Mouse (Mus musculus): ENCODE results near the gene Phkg1. TPM values are rescaled to one million over a fixed set of nuclear protein-coding genes. Genes with fewer than 3 reads are reported as not detected.
"Not testable (repeated sequence)": the region's sequence is repeated elsewhere in the genome, so short reads cannot be mapped to it uniquely, and the experiment has no call there.

Gene Phkg1
- polyA plus RNA-seq, 1 experiment from 2014 or later, result 0.14 TPM

- ATAC-seq (ENCODE audit: insufficient number of reproducible peaks, insufficient read depth, low FRiP score, low TSS enrichment), result peak; percentile 96
- no peaks in the 10 kb centered on the region for H3K27me3 ChIP-seq
- H3K4me1 ChIP-seq, result peaks cover 10% of the 10 kb centered on the region; the same call in 1 of the 2 replicates
- peak within 1 kb of the TSS; percentile 74 for H3K4me3 ChIP-seq
- WGBS, result 2% methylated on average over 44 of the region's 44 CpGs
- no peaks in the 10 kb centered on the region for H3K9me3 ChIP-seq
- peak within 1 kb of the TSS; percentile 66 for H3K9ac ChIP-seq
- no peaks in the 10 kb centered on the region for H3K36me3 ChIP-seq
- peak within 1 kb of the TSS; percentile 77 for H3K4me2 ChIP-seq (replicated peaks)
- no peak within 1 kb of the TSS for H3K27ac ChIP-seq
Measured at GRCm38 (mm10) chr5:129895198-129896088, 2.9 kb downstream of the Phkg1 start, which contains the start of gene Zbed5. Gene Zbed5, plus strand, starts transcription at chr5:129895723.

GRCm38 (mm10) chr5:129890390-129890789, 8.0 kb downstream of the Phkg1 start:
- not testable (repeated sequence) for H3K4me2 ChIP-seq (replicated peaks); H3K27me3 ChIP-seq; H3K9me3 ChIP-seq; H3K27ac ChIP-seq; ATAC-seq (ENCODE audit: insufficient number of reproducible peaks, insufficient read depth, low FRiP score, low TSS enrichment); H3K36me3 ChIP-seq; H3K9ac ChIP-seq; H3K4me3 ChIP-seq
- WGBS, result 81% methylated on average over 7 of the region's 7 CpGs
- H3K4me1 ChIP-seq, result peaks cover 13% of the 10 kb centered on the region

- ATAC-seq (ENCODE audit: insufficient number of reproducible peaks, insufficient read depth, low FRiP score, low TSS enrichment), result peak; percentile 97
- Histone ChIP-seq H3K4me3 (peak within 1 kb of the TSS; percentile 90), H3K9me3 (no peaks in the 10 kb centered on the region), H3K36me3 (peaks cover 19% of the 10 kb centered on the region), H3K4me2 (replicated peaks) (peak within 1 kb of the TSS; percentile 89), H3K27ac (peak within 1 kb of the TSS; percentile 92), H3K4me1 (peaks cover 11% of the 10 kb centered on the region), H3K9ac (peak within 1 kb of the TSS; percentile 95), H3K27me3 (no peaks in the 10 kb centered on the region)
- WGBS, result under 1% methylated on average over 46 of the region's 46 CpGs
Measured at GRCm38 (mm10) chr5:129886911-129887636, 11.3 kb downstream of the Phkg1 start, which contains the start of gene Chchd2. Gene Chchd2, minus strand, starts transcription at chr5:129887470.

GRCm38 (mm10) chr5:129886271-129886670, 12.1 kb downstream of the Phkg1 start:
- Histone ChIP-seq H3K27ac (no peak overlapping the region), H3K36me3 (peaks cover 27% of the 10 kb centered on the region), H3K4me1 (peaks cover 11% of the 10 kb centered on the region), H3K4me2 (replicated peaks) (peak overlapping the region; percentile 89), H3K27me3 (no peaks in the 10 kb centered on the region), H3K9me3 (no peaks in the 10 kb centered on the region), H3K4me3 (peak overlapping the region; percentile 90), H3K9ac (peak overlapping the region; percentile 95)
- ATAC-seq (ENCODE audit: insufficient number of reproducible peaks, insufficient read depth, low FRiP score, low TSS enrichment), result no peak
- WGBS, result 44% methylated on average over 10 of the region's 10 CpGs

GRCm38 (mm10) chr5:129879888-129880287, 18.5 kb downstream of the Phkg1 start:
- Histone ChIP-seq H3K9ac (no peak overlapping the region), H3K27me3 (no peaks in the 10 kb centered on the region), H3K27ac (0 out of 2 replicates have a peak overlapping the region, but pooled peaks have one; percentile 7), H3K9me3 (no peaks in the 10 kb centered on the region), H3K4me1 (no peaks in the 10 kb centered on the region; the same call in 1 of the 2 replicates), H3K4me2 (replicated peaks) (no peak overlapping the region), H3K4me3 (no peak overlapping the region), H3K36me3 (peaks cover 34% of the 10 kb centered on the region)
- WGBS, result 67% methylated on average over 3 of the region's 3 CpGs
- no peak for ATAC-seq (ENCODE audit: insufficient number of reproducible peaks, insufficient read depth, low FRiP score, low TSS enrichment)

- H3K27me3 ChIP-seq, result no peaks in the 10 kb centered on the region
- no peak overlapping the region for H3K4me3 ChIP-seq
- peaks cover 27% of the 10 kb centered on the region for H3K36me3 ChIP-seq
- 0 out of 2 replicates have a peak overlapping the region, but pooled peaks have one; percentile 7 for H3K27ac ChIP-seq
- 55% methylated on average over 2 of the region's 2 CpGs for WGBS
- no peak overlapping the region for H3K4me2 ChIP-seq (replicated peaks)
- ATAC-seq (ENCODE audit: insufficient number of reproducible peaks, insufficient read depth, low FRiP score, low TSS enrichment), result no peak
- H3K9ac ChIP-seq, result no peak overlapping the region
- no peaks in the 10 kb centered on the region for H3K9me3 ChIP-seq
- no peaks in the 10 kb centered on the region for H3K4me1 ChIP-seq
Measured at GRCm38 (mm10) chr5:129878946-129879345, 19.4 kb downstream of the Phkg1 start.

GRCm38 (mm10) chr5:129877731-129878455, 20.5 kb downstream of the Phkg1 start:
- Histone ChIP-seq H3K9ac (no peak overlapping the region), H3K4me3 (no peak overlapping the region), H3K9me3 (no peaks in the 10 kb centered on the region), H3K4me2 (replicated peaks) (no peak overlapping the region), H3K4me1 (no peaks in the 10 kb centered on the region), H3K27ac (no peak overlapping the region), H3K36me3 (peaks cover 20% of the 10 kb centered on the region), H3K27me3 (no peaks in the 10 kb centered on the region)
- ATAC-seq (ENCODE audit: insufficient number of reproducible peaks, insufficient read depth, low FRiP score, low TSS enrichment), result no peak
- WGBS, result 68% methylated on average over 9 of the region's 9 CpGs

- ATAC-seq (ENCODE audit: insufficient number of reproducible peaks, insufficient read depth, low FRiP score, low TSS enrichment), result no peak
- Histone ChIP-seq H3K36me3 (no peaks in the 10 kb centered on the region; the same call in 1 of the 2 replicates), H3K27me3 (no peaks in the 10 kb centered on the region), H3K9ac (no peak overlapping the region), H3K4me1 (no peaks in the 10 kb centered on the region), H3K27ac (no peak overlapping the region), H3K4me2 (replicated peaks) (no peak overlapping the region), H3K4me3 (no peak overlapping the region), H3K9me3 (no peaks in the 10 kb centered on the region)
- 85% methylated on average over 11 of the region's 11 CpGs for WGBS
Measured at GRCm38 (mm10) chr5:129875098-129875497, 23.3 kb downstream of the Phkg1 start.

GRCm38 (mm10) chr5:129873942-129874341, 24.4 kb downstream of the Phkg1 start:
- 83% methylated on average over 12 of the region's 12 CpGs for WGBS
- Histone ChIP-seq H3K4me2 (replicated peaks) (no peak overlapping the region), H3K4me3 (no peak overlapping the region), H3K9ac (no peak overlapping the region), H3K27ac (no peak overlapping the region), H3K9me3 (no peaks in the 10 kb centered on the region), H3K4me1 (no peaks in the 10 kb centered on the region), H3K27me3 (no peaks in the 10 kb centered on the region), H3K36me3 (no peaks in the 10 kb centered on the region)
- ATAC-seq (ENCODE audit: insufficient number of reproducible peaks, insufficient read depth, low FRiP score, low TSS enrichment), result no peak

GRCm38 (mm10) chr5:129871238-129871637, 27.1 kb downstream of the Phkg1 start:
- Histone ChIP-seq H3K9ac (no peak overlapping the region), H3K9me3 (no peaks in the 10 kb centered on the region), H3K36me3 (no peaks in the 10 kb centered on the region), H3K4me1 (no peaks in the 10 kb centered on the region), H3K27ac (no peak overlapping the region), H3K27me3 (no peaks in the 10 kb centered on the region), H3K4me2 (replicated peaks) (no peak overlapping the region), H3K4me3 (no peak overlapping the region)
- no peak for ATAC-seq (ENCODE audit: insufficient number of reproducible peaks, insufficient read depth, low FRiP score, low TSS enrichment)
- WGBS, result 65% methylated on average over 2 of the region's 2 CpGs

- Histone ChIP-seq H3K4me2 (replicated peaks) (no peak overlapping the region), H3K9ac (no peak overlapping the region), H3K9me3 (no peaks in the 10 kb centered on the region), H3K36me3 (no peaks in the 10 kb centered on the region), H3K27ac (no peak overlapping the region), H3K4me1 (no peaks in the 10 kb centered on the region), H3K27me3 (no peaks in the 10 kb centered on the region), H3K4me3 (no peak overlapping the region)
- WGBS, result 90% methylated on average over 19 of the region's 19 CpGs
- ATAC-seq (ENCODE audit: insufficient number of reproducible peaks, insufficient read depth, low FRiP score, low TSS enrichment), result no peak
Measured at GRCm38 (mm10) chr5:129869238-129869995, 28.9 kb downstream of the Phkg1 start.

All from embryonic facial prominence, embryonic 12.5 days (tissue).